Mouse (Mus musculus) adrenal gland, adult 18-20 months (tissue): ENCODE data around the gene Gm4491. TPM values are rescaled to one million over a fixed set of nuclear protein-coding genes. Genes with fewer than 3 reads are reported as not detected.

ENCODE experiments used
- DNase-seq, 2 experiments: peaks; one replicate each; pipeline ENCODE4 v3.0.0; 2021 to 2022; ENCODE audit warnings: low spot score in 2 of 2
- total RNA-seq, 2 experiments: library from RNA; stranded (reverse); gene quantifications; 1 replicate in 1 of 2; 2 replicates in 1 of 2; pipeline ENCODE4 v1.2.3; 2021

Gene Gm4491
- total RNA-seq, 2 experiments from 2014 or later: not detected

DNA sequence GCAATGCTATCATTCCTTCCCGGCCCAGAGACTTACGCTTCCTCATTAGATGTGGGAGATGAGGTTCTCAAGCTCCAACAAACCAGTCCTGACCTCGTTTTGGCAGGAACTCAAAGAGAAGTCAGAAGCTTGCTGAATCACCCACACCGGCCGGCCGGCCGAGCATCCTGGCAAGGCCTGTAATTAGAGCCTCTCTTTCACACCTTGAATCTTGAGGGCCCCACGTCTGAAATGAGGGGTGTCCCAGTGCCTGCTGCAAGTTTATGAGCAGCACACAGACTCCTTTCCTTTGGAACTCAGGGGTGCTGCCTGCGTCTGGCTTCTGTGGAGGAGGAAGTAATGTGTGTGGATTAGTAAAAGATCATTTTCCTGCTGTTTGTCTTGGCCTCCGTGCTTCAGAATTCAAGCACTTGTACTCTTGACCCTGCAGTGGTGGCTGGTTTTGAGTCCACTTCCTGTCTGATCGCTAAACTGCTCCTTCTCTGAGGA, 31.5 kb downstream of the Gm4491 start:
- DNase-seq: no peak

GRCm38 (mm10) chr14:57082863-57083262, 32.8 kb downstream of the Gm4491 start:
- DNase-seq: no peak

DNA sequence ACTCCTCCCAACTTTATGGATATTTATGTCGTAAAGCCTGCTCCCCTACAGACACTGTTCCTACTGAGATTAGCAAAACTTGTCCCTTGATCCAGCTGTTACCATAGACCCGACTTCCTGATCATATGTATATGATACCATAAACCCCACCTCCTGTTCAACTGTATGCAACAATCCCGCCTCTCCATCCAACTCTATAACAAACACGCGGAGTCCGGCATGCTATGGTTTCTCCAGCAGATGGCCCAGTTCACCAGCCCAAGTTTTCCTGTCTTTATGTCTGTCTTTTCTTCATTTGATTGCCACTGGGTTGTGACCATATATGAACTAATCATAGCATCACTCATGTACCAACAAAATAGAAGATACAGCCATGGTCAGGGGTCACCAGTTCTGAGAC, 40.1 kb downstream of the Gm4491 start:
- DNase-seq: no peak

- DNase-seq: peak; percentile 43 to 50
Observed at GRCm38 (mm10) chr14:57069906-57070305, 45.8 kb downstream of the Gm4491 start.

DNA sequence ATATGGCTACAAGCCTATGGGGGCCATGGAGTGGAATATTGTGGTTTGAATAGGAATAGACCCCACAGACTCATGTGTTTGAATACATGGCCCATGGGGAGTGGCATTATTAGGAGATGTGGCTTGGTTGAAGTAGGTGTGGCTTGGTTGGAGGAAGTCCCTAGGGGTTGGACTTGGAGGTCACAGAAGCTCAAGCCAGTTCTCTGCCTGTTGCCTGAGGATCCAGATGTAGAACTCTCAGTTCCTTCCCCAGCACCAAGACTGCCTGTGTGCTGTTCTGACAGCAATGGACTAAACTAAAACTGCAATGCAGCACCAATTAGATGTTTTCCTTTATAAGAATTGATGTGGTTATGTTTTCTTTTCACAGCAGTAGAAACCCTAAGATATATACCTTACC, 49.6 kb downstream of the Gm4491 start:
- DNase-seq: no peak

Other genes with a start within 250 kb of the Gm4491 start
- gene Zmym2, start 229.2 kb downstream of the Gm4491 start, total RNA-seq: 10 to 100 TPM; 42.9 to 47.6 TPM
- gene Gja3, start 57.8 kb downstream of the Gm4491 start, total RNA-seq: not detected
- 1 to 10 TPM in 1 of 2 experiments, under 1 TPM in 1; 0.32 to 9.9 TPM for gene Gjb2, start 11.2 kb downstream of the Gm4491 start, total RNA-seq
- gene Gjb6, start 17.7 kb upstream of the Gm4491 start, total RNA-seq: not detected